Mouse (Mus musculus) kidney, embryonic 15.5 days (tissue): ENCODE results near the gene Bclaf3. TPM values are rescaled to one million over a fixed set of nuclear protein-coding genes. Genes with fewer than 3 reads are reported as not detected.

ENCODE experiments used
- ATAC-seq: fragments of 200-750 bp; cut with Nextera tagmentation; replicated peaks from 2 replicates; pipeline ENCODE4 v1.8.0; 2017; ENCODE audit warnings: moderate TSS enrichment; ENCODE audit not compliant: low FRiP score
- H3K27ac ChIP-seq: fragments of 300-500 bp; sonication (generic); 2 replicates; pipeline ENCODE4 v1.5.1; 2015; ENCODE audit warnings: mild to moderate bottlenecking, inconsistent platforms
- H3K27me3 ChIP-seq: fragments of 300-500 bp; sonication (generic); 2 replicates; pipeline ENCODE4 v1.6.1; 2015; ENCODE audit warnings: inconsistent platforms
- H3K36me3 ChIP-seq: fragments of 300-500 bp; sonication (generic); 2 replicates; pipeline ENCODE4 v1.6.1; 2015; ENCODE audit warnings: inconsistent platforms
- H3K4me1 ChIP-seq: fragments of 300-500 bp; sonication (generic); 2 replicates; pipeline ENCODE4 v1.6.1; 2015; ENCODE audit warnings: inconsistent platforms
- H3K4me2 ChIP-seq: fragments of 300-500 bp; sonication (generic); 2 replicates; pipeline ENCODE4 v1.6.1; 2015; ENCODE audit warnings: moderate library complexity, mild to moderate bottlenecking, inconsistent platforms
- H3K4me3 ChIP-seq: fragments of 300-500 bp; sonication (generic); replicated peaks from 2 replicates; pipeline ENCODE4 v1.5.1; 2015; ENCODE audit warnings: mild to moderate bottlenecking, inconsistent platforms
- H3K9ac ChIP-seq: fragments of 300-500 bp; sonication (generic); 2 replicates; pipeline ENCODE4 v1.6.1; 2015; ENCODE audit warnings: mild to moderate bottlenecking, inconsistent platforms
- H3K9me3 ChIP-seq: fragments of 300-500 bp; sonication (generic); replicated peaks from 2 replicates; pipeline ENCODE4 v1.6.1; 2016; ENCODE audit warnings: inconsistent platforms
- WGBS: fragments of 180-500 bp; shearing (Covaris S2); methylation state at CpG from one replicate; pipeline ENCODE4 v1.1.7; 2015; ENCODE audit warnings: mixed read lengths; 5-methylcytosine and 5-hydroxymethylcytosine counted together
- polyA plus RNA-seq: library from polyadenylated mRNA; unstranded; fragments of >200 nt; fragmentation: Nextera tagmentation; extraction: Ambion mirVana; gene quantifications from 2 replicates; pipeline ENCODE4 v1.2.1, GENCODE M21; 2015

Bclaf3 gene
- polyA plus RNA-seq, 1 experiment from 2014 or later, result 21.2 TPM

GRCm38 (mm10) chrX:159628629-159629028 lies 102.1 kb downstream of the Bclaf3 start:
- H3K9me3 ChIP-seq, result no peaks in the 10 kb centered on the region
- peak overlapping the region; percentile 73 for H3K4me2 ChIP-seq
- H3K4me3 ChIP-seq, result peak overlapping the region; percentile 66
- H3K27me3 ChIP-seq, result peaks cover 19% of the 10 kb centered on the region; the same call in 1 of the 2 replicates
- no peak overlapping the region for H3K9ac ChIP-seq
- H3K36me3 ChIP-seq, result no peaks in the 10 kb centered on the region
- H3K27ac ChIP-seq, result no peak overlapping the region
- WGBS, result 41% methylated on average over 4 of the region's 4 CpGs
- peaks cover 7% of the 10 kb centered on the region; the same call in 1 of the 2 replicates for H3K4me1 ChIP-seq
- ATAC-seq, result no peak

- Histone ChIP-seq H3K9ac (no peak overlapping the region), H3K4me2 (peak overlapping the region; percentile 73), H3K4me3 (peak overlapping the region; percentile 66; the same call in 1 of the 2 replicates), H3K4me1 (peaks cover 7% of the 10 kb centered on the region; the same call in 1 of the 2 replicates), H3K9me3 (no peaks in the 10 kb centered on the region), H3K27me3 (peaks cover 19% of the 10 kb centered on the region; the same call in 1 of the 2 replicates), H3K27ac (no peak overlapping the region), H3K36me3 (no peaks in the 10 kb centered on the region)
- WGBS, result 37% methylated on average over 2 of the region's 2 CpGs
- ATAC-seq, result no peak
These were observed 102.7 kb downstream of the Bclaf3 start for GRCm38 (mm10) chrX:159629203-159629602.

- Histone ChIP-seq H3K4me3 (no peak overlapping the region), H3K36me3 (no peaks in the 10 kb centered on the region), H3K4me1 (no peaks in the 10 kb centered on the region), H3K9ac (no peak overlapping the region), H3K9me3 (no peaks in the 10 kb centered on the region), H3K27ac (no peak overlapping the region), H3K4me2 (no peak overlapping the region), H3K27me3 (peaks cover 14% of the 10 kb centered on the region; the same call in 1 of the 2 replicates)
- ATAC-seq, result no peak
- WGBS, result 83% methylated on average over 4 of the region's 4 CpGs
These were observed 112.2 kb downstream of the Bclaf3 start for GRCm38 (mm10) chrX:159638500-159639227.

GRCm38 (mm10) chrX:159639991-159640390 lies 113.5 kb downstream of the Bclaf3 start:
- Histone ChIP-seq H3K9ac (no peak overlapping the region), H3K4me3 (no peak overlapping the region), H3K4me1 (no peaks in the 10 kb centered on the region), H3K4me2 (no peak overlapping the region), H3K36me3 (no peaks in the 10 kb centered on the region), H3K27ac (no peak overlapping the region), H3K27me3 (peaks cover 14% of the 10 kb centered on the region; the same call in 1 of the 2 replicates), H3K9me3 (no peaks in the 10 kb centered on the region)
- ATAC-seq, result no peak
- WGBS, result 74% methylated on average over 4 of the region's 4 CpGs

Other genes with a start within 250 kb of the Bclaf3 start
- gene Eif1ax, start 154.5 kb upstream of the Bclaf3 start, polyA plus RNA-seq, result 132 and 146 TPM in 2 replicates
- gene Map7d2, start 112.1 kb upstream of the Bclaf3 start, polyA plus RNA-seq, result 2.7 and 3.5 TPM in 2 replicates
- gene Sh3kbp1, start 100.6 kb downstream of the Bclaf3 start, polyA plus RNA-seq, result 41.2 and 44.1 TPM in 2 replicates